Mouse (Mus musculus) ovary, postnatal 36 days (tissue): ENCODE results near the gene CK137956.

Source experiments
- DNase-seq: peaks from one replicate; pipeline ENCODE4 v3.0.0; 2022; ENCODE audit warnings: low spot score, mixed read lengths

Gene CK137956

DNA sequence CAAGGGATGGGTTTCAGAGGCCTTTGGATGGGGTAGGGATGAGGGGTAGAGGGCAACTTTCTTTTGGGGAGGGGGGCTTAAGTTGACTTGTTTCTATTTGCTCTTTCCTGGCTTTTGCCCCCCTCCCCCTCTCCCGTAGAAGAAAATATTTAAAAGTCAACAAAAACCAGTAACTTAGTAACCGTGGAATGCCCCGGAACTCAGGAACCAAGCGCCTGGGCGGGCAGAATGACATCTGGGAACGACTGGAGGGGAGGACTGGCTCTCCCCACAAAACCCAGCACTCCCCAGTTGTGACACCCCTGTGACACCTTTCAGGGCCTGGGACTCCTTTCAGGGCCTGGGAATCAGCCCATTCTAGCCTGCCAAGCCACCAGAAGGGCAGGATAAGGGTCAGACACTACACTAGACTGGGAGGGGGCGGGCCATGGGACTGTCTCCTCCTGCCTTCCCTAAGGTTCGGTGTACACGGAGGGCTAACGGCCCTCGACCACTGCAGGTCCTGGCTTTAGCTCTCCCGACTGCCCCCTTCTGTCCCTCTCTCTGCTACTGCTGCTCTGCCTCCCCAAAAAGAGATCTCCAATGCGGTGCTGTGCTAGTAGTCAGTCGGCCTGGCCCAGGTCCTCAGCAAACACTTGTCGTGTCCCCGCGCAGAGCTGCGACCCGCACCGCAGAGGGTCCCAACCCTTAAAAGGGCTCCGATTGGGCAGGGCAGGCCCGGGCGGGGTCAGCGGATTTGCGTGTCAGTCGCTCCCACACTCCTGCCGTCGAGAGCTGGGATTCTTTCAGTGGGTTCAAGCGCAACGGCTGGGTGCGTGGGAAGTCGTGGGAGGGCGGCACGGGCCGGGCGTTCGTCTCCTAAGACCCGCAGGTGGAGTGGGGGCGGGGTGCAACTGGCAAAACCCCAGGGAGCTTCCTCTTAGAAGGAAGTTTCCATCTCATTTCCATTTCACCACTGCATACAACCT is at the start of gene CK137956:
Gene CK137956, minus strand, starts transcription at position 51 of the 968 bp plus-strand sequence.
- DNase-seq: no peak

GRCm38 (mm10) chr4:128019465-128019864 is 48.7 kb upstream of the CK137956 start:
- DNase-seq: no peak

DNA sequence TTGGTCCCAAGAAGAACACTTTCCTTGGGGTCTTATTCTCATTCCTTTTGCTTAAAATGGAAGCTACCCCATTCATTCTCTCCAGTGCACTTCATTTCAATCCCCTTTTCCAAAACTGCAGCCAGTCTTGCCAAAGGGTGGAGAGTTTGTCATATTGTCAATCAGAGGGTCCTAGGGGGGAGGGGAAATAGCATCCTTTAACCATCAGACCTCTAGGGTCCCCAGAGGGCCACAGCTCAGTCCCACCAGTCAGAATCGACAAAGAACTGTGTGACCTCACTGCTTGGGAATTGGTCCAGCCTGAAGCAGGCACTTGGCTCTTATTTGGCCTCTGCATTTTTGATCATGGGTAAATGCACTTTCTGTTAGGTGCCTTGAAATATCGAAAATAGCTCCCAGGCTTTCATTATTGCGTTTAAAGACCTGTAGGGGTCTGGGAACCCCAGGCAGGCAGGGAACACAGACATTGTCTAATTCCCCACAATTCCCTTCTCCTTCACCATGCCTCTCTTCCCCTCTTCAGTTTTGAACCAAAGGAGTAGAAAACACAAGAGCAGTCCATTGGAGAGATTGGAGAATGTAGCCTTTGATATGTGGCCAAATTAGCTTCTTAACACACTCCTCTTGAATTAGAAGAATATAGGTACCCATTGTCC is 34.2 kb upstream of the CK137956 start:
- no peak for DNase-seq

- DNase-seq: no peak
Observed at GRCm38 (mm10) chr4:128002638-128003101, 31.9 kb upstream of the CK137956 start.

DNA sequence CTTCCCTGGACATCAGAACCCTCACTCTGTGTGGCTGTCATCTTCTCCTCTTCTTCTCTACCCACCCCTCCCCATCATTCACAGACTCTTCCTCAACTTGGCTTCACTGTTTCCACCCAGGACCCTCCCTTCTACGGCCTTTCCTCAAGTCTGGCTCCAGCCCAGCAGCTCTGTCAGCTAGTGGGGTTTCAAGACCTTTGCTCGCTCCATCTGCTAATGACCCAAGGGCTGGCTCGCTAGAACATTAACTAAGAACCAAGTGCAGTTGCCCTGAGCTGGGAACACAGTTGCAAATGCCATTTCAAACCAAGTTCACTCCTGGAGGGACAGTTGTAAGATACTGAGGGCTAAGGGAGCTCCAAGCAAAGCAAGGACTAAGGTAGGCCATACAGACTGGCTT is 28.5 kb upstream of the CK137956 start:
- DNase-seq: no peak

GRCm38 (mm10) chr4:127989347-127989995 is 18.7 kb upstream of the CK137956 start:
- no peak for DNase-seq

DNA sequence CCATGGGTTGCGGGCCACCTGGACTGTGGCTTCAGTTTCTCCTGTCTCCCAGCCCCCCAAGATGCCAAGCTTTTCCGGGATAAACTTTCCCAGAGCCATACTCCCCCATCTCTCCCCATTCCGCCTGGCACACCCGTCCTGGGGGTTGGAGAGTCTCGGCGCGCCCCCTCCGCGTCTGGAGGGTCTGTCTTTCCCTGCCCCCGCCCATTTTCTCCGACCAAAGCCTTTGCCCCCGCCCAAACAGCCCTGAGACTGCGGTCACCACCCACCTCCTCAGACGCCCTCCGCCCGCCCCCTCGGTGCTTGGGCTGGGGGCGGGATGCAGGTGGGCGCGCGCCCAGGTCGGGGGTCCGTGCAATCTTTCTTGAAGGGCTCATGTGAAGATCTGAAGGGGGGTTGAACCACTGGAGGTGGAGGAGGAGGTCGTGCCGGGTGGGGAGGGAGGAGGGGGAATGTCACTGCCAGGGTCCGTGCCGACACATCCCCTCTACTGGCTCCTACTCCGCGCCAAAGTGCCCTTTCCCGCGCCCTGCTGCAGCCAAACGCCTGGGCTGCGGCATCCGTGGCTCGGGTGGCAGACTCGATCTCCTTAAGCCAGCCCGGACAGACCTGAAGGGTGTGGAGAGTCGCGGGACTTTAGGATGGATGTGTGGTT is 17.9 kb upstream of the CK137956 start:
- no peak for DNase-seq

DNA sequence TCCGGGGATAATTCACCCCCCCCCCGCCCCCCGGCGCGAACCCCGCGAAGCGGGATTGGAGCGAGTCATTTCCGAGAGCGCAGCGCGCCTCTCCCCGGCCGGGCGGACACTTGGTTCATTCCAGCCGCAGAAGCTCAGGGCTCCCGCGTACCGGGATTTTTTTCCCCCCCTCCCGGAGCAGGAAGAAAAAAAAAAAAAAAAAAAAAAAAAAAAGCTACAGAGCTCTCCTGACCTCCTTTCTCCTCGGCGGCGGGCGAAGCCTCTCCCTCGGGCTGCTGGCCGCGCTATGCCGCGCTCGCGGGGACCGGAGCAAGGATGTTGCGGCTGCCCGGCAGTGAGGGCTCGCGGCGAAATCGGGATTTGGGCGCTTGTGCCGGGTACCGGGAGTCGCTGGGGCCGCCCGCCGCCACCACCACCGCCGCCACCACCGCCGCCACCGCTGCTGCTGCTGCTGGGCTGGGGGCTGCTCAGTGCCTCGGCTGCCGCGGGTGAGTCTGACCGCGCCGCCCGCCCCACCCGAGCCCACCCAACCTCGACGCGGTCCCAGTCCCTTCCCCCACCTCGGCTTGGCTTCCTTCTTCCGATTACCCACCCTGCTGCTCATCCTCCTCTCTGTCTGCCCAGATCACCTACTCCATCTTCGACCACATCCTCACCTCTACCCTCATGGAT is 17.2 kb upstream of the CK137956 start, which contains the start of gene Csmd2:
Gene Csmd2, plus strand, starts transcription at position 74 of the 672 bp plus-strand sequence.
- DNase-seq: no peak

DNA sequence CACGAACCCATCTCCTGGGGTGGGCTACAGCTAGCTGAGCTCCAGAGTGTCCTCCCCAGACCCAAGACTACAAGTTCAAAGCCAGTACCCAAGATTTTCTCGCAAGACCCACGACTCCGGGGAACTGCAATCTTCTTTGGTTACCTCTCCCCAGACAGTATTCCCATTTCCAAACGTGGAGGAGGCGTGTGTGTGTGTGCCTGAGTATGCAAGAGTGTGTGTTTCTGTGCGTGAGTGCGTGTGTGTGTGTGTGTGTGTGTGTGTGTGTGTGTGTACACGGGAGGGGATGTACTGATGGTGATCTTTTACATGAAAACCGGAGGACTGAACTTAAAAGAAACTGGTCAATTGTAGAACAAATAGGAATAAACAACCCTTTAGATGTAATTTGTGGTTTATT is 16.5 kb upstream of the CK137956 start:
- no peak for DNase-seq

DNA sequence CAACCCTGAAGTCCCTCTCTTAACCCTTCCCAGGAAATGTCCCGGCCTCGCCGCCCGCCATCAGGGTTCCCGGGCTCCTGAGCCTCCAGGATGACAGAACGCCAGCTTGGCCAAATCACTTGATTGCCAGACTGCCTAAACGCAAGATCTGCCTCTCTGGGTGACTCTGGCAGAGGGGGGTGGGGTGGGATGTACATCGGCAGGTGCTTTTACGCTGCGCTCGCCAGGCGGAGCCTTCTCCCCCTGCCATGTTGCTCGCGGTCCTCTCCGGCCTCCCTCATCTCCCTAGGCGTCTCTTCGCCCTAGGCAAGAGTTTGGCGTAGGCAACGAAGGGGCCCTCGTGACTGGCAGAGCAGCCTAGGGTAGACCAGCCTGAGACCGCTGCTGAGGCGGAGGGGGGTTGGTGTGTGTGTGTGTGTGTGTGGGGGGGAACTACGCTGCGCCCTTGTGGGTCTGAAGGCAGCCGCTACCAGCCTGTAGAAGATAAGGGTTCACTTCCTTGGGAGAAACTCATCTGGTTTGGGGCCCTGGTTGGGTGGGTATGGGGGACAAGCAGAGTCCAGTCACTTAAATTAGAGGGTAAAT is 15.8 kb upstream of the CK137956 start:
- DNase-seq: no peak

DNA sequence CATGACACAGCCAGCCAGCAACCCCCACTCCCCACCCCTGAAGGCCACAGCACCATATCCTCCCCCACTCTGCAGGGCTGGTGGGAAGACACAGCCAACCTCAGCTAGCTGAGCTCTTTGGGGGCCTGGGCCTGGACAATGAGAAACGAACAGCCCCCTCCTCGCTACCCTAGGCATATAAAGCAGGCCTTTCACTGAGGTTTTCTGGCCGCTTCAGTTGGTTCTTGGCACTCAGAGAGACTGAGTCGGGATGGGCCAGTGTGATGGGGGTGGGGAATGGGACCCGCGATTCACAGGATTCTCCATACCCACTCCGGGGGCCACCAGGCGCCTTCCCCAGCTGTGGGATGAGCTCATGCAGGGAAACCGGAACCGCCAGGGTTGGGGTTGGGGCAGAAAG is 15.1 kb upstream of the CK137956 start:
- DNase-seq: no peak

GRCm38 (mm10) chr4:127984426-127984825 is 13.7 kb upstream of the CK137956 start:
- no peak for DNase-seq

DNA sequence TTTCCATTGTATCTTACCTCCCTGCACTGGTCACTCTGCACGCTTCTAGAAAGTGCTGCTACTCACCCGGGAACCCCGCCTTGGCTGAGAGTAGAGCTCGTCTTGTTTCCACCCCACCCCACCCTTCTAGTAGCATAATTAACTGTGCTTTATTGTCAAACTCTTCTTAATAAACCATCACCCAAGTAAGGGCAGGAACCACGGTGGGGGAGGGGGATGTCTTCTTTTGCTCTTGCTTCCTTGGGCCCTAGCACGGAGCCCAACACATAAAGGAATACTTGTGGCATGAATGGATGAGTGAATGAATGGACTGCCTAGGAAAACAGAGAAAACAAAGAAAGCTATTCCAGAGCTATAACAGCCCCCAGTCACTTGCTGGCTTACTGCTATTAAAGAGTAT is 10.4 kb upstream of the CK137956 start:
- DNase-seq: no peak

GRCm38 (mm10) chr4:127972976-127973375 is 2.2 kb upstream of the CK137956 start:
- no peak for DNase-seq

DNA sequence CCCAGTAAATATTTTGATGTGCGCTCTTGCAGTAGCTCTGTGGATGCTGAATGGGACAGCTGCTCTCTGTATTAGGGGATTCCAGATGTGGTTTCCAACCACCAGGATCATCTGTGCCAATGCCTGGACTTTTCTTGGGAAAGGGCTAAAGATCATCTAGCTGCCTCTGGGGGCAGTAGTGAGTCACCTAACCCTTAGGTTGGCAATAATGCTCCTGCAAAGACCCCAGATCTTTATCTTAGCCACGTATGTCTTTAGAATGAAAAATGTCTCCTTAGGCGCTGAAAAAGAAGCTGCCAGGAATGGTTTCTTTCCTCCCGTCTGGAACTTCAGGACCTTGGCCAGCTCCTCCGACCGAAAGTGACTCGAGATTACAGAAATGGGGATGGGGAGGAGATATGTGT is 731 bp downstream of the CK137956 start:
- DNase-seq: peak; percentile 12

GRCm38 (mm10) chr4:127969101-127969500 is 1.6 kb downstream of the CK137956 start:
- no peak for DNase-seq

DNA sequence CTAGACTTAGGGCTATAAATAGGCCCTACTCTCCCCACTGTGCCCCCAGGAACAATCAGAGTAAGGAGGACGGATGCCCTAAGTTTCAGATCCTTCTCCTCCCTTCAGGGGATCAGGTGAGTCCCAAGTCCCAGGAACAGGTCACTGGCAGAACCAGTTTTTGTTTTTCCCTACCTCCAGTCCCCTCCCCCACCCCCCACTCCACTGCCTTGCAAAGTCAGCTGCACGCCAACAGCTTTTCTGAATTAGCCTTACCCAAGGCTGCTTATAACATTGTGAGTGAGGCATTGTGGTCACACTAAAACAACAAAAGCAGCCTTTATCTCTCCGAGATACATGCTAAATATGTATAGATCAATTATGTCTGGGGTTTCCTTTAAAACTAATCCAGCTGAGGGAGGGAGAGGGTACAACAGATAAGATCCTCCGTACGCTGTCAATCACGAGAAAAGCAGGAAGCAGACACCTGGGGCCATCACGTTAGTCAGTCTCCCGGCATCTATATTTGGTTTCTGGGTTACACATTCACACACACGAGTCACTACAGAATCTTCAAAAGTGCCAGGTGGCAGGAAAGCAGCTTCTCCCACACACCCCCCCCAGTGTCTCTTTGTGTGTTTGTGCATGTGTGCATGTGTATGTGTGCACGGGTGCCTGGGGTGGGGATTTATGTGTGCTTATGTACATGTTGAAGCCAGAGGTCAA is 17.6 kb downstream of the CK137956 start:
- no peak for DNase-seq

DNA sequence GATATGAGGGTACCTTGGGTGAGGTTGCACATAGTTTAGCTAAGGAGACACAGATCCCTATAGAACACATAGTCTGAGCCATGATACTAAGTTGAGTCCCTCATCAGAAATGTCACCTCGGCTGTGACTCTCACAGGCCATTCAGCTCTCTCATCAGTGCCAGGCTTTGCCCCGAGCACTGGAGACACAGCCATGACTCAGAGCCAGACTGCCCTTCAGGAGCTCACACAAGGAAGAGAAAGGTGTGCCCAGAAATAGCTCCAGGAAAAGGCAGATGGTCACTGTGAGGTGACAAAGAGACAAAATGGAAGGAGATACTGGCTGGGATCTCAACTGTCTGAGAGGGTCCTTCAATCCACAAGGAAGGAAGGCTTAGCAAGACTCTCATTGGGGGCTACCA is 23.1 kb downstream of the CK137956 start:
- DNase-seq: no peak

DNA sequence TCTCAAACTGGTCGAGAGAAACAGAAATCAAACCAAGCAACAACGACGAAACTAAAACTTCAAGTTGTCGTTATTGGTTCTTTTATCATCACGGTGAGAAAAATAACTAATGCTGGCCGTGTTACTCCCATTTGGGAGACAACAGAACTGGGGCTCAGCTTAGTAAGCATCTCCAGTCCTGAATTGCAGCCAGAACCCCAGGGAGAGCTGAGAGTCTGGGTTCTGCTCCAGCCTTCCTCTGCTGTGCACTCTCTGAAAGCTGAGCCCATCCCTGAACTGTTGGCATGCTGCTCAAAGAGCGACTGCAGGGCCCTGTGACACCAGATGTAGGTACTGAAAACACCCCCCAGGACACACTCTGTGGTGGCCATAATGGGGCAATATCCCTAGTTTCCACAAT is 33.3 kb downstream of the CK137956 start:
- DNase-seq: no peak

GRCm38 (mm10) chr4:127935369-127935768 is 35.4 kb downstream of the CK137956 start:
- DNase-seq: no peak
